Mouse (Mus musculus): ENCODE measurements at regions not wholly inside any gene's neighbourhood (a gene's known extent, or its start where the extent isn't known, plus 50 kb on each side); places are given as distances from the start of the nearest gene placed in this dataset.

DNA sequence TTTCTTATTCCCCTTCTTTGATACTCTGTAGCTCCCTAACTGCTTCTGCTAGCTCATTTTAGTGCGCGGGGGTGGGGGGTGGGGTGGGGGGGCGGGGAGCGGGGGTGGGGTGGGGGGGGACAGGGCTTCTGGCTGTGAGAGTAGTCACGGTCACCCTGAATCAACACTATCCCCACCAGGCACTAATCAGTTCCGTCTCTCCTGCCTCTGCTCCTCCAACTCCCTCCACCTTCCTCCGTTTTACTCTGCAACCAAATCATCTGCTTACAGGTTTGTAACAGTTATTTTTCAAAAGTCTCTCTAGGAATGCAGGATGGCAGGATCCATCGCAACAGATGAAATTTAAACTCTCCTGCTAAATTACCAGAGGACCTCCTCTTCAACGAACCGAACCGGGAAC, 67.5 kb upstream of the Prdm9 start:
- no peak for TF ChIP-seq CTCF (IDR thresholded peaks at IDR 0.05; ENCODE audit: control insufficient read depth, insufficient read depth, insufficient replicate concordance, low read depth, low read length)
- no peak for TF ChIP-seq POLR2A (IDR thresholded peaks at IDR 0.05; ENCODE audit: control insufficient read depth, low read depth, low read length)

Measured in testis, adult 2 months (tissue).